ENCODE assay signal across 13 mouse cellular contexts in the genomic region with DNA sequence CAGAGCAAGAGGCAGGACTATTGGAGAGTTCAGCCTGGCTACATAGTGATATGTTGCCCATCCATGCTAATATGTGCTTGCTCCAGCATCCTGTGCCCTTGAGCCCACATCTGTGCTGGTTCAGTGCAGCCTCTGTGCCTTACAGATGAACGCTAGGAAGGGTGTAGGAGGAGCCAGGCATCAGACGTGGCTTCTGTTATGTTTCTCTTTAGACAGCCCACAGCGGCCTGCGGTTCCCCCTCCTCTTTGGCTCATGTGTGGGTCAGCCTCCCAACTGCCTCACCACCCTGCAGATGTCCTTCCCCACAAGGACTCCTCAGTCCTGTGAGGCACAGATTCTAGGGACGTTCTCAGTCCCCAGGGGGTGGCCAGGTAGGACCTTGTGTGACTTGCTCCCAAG.
"Had no signal": no experiment of that assay in that cellular context is flagged by ENCODE, and none has a peak within 500 bp of the region (broad histone marks: within the 10 kb centered on the region; RNA-seq: fewer than 3 reads in every experiment).

No protein-coding gene starts in this region.

- H3K4me1 ChIP-seq: midbrain, embryonic 15.5 days; neural tube, embryonic 12.5 days had no signal

- H3K27me3 ChIP-seq: liver, embryonic 13.5 days; lung, embryonic 15.5 days; midbrain, embryonic 15.5 days; neural tube, embryonic 12.5 days had no signal

- H3K4me2 ChIP-seq: limb, embryonic 12.5 days; liver, embryonic 13.5 days; lung, embryonic 15.5 days; midbrain, embryonic 15.5 days; neural tube, embryonic 12.5 days had no signal

- ATAC-seq: intestine, embryonic 16.5 days; liver, postnatal 0 days; midbrain, embryonic 15.5 days had no signal

- DNase-seq: kidney, postnatal 4 days; liver; liver, embryonic 13.5 days; liver, postnatal 0 days; lung, postnatal 14 days; right cerebral cortex, postnatal 14 days had no signal

- H3K36me3 ChIP-seq: limb, embryonic 12.5 days; liver, embryonic 13.5 days; lung, embryonic 15.5 days; midbrain, embryonic 15.5 days; neural tube, embryonic 12.5 days had no signal

- H3K4me3 ChIP-seq: layer of hippocampus, adult 2 months; limb, embryonic 12.5 days; liver, embryonic 13.5 days; lung, embryonic 15.5 days; midbrain, embryonic 15.5 days; neural tube, embryonic 12.5 days had no signal

- H3K9me3 ChIP-seq: limb, embryonic 12.5 days; liver, embryonic 13.5 days; lung, embryonic 15.5 days; midbrain, embryonic 15.5 days; neural tube, embryonic 12.5 days had no signal

- H3K27ac ChIP-seq: layer of hippocampus, adult 2 months; limb, embryonic 12.5 days; liver, embryonic 13.5 days; lung, embryonic 15.5 days; macrophage; midbrain, embryonic 15.5 days; neural tube, embryonic 12.5 days had no signal

- H3K9ac ChIP-seq: limb, embryonic 12.5 days; liver, embryonic 13.5 days; liver, postnatal 0 days; lung, embryonic 15.5 days; midbrain, embryonic 15.5 days; neural tube, embryonic 12.5 days had no signal
